Mouse (Mus musculus) small intestine, adult 2 months (tissue): ENCODE results near the gene Hsd17b12.

Experiments used
- CTCF ChIP-seq: fragments of 200-500 bp; IDR thresholded peaks from 2 replicates; pipeline ENCODE4 v1.5.1; 2012; ENCODE audit warnings: low read depth, mild to moderate bottlenecking, control low read depth, inconsistent platforms, low read length, moderate library complexity, mixed read lengths; ENCODE audit not compliant: insufficient replicate concordance, insufficient read length; ENCODE audit errors: extremely low read depth
- POLR2A ChIP-seq: fragments of 200-500 bp; IDR thresholded peaks from 2 replicates; pipeline ENCODE4 v1.6.1; 2012; ENCODE audit warnings: low read depth, mild to moderate bottlenecking, control low read depth, inconsistent platforms, low read length, moderate library complexity

DNA sequence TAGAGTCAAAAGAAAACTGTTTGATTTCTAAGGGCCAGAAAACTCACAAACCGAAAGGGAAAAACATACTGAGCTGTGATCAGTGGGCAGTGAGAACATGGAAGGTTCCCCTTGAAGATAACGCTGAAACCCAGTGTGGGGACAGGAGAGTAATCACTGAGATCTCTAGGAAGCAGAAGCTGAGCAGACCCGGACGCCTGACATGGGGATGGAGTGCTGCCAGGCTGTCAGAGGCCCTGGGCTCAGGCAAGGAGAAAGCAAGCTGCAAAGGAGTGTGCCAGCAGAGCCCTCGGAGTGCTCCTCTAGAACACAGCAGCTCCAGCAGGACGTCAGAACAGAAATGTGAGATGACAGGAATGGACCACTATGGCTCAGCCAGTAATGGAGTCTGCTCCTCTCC, 133.1 kb downstream of the Hsd17b12 start:
- TF ChIP-seq CTCF (no peak), POLR2A (no peak)
